Mouse (Mus musculus) retina, embryonic 14.5 days (tissue): ENCODE data around the gene Rnasel.
A peak's percentile ranks its signal among the peaks of the same experiment; 100 is the strongest.

Experiments used
- DNase-seq: peaks from one replicate; pipeline ENCODE4 v3.0.0-alpha.2; 2015; ENCODE audit warnings: low spot score

Rnasel gene

GRCm38 (mm10) chr1:153749211-153749801 is at the start of gene Rnasel:
Gene Rnasel, plus strand, starts transcription at chr1:153749426.
- DNase-seq = peak; percentile 96

- no peak for DNase-seq
Measured at GRCm38 (mm10) chr1:153700448-153701063, 48.7 kb upstream of the Rnasel start.

GRCm38 (mm10) chr1:153701461-153701860 is 47.8 kb upstream of the Rnasel start:
- no peak for DNase-seq

GRCm38 (mm10) chr1:153702166-153702852 is 46.9 kb upstream of the Rnasel start:
- DNase-seq = no peak

- DNase-seq = no peak
Measured at GRCm38 (mm10) chr1:153702853-153703410, 46.3 kb upstream of the Rnasel start.

- peak; percentile 70 for DNase-seq
Measured at GRCm38 (mm10) chr1:153703445-153703991, 45.7 kb upstream of the Rnasel start.

- DNase-seq = peak; percentile 57
Measured at GRCm38 (mm10) chr1:153704174-153704573, 45.1 kb upstream of the Rnasel start.

GRCm38 (mm10) chr1:153704996-153705395 is 44.2 kb upstream of the Rnasel start:
- DNase-seq = peak; percentile 48

- DNase-seq = no peak
Measured at GRCm38 (mm10) chr1:153708626-153709025, 40.6 kb upstream of the Rnasel start.

- DNase-seq = no peak
Measured at GRCm38 (mm10) chr1:153709451-153709850, 39.8 kb upstream of the Rnasel start.

- no peak for DNase-seq
Measured at GRCm38 (mm10) chr1:153711544-153712262, 37.5 kb upstream of the Rnasel start.

- no peak for DNase-seq
Measured at GRCm38 (mm10) chr1:153712633-153713032, 36.6 kb upstream of the Rnasel start.

GRCm38 (mm10) chr1:153717990-153718389 is 31.2 kb upstream of the Rnasel start:
- no peak for DNase-seq

- no peak for DNase-seq
Measured at GRCm38 (mm10) chr1:153720935-153721334, 28.3 kb upstream of the Rnasel start.

- no peak for DNase-seq
Measured at GRCm38 (mm10) chr1:153721565-153722310, 27.5 kb upstream of the Rnasel start.

- no peak for DNase-seq
Measured at GRCm38 (mm10) chr1:153723426-153723825, 25.8 kb upstream of the Rnasel start.

- DNase-seq = no peak
Measured at GRCm38 (mm10) chr1:153726636-153727035, 22.6 kb upstream of the Rnasel start.

- no peak for DNase-seq
Measured at GRCm38 (mm10) chr1:153729806-153730205, 19.4 kb upstream of the Rnasel start.

- DNase-seq = no peak
Measured at GRCm38 (mm10) chr1:153730671-153731070, 18.6 kb upstream of the Rnasel start.

GRCm38 (mm10) chr1:153733181-153733580 is 16.0 kb upstream of the Rnasel start:
- peak; percentile 62 for DNase-seq

GRCm38 (mm10) chr1:153734866-153735265 is 14.4 kb upstream of the Rnasel start:
- DNase-seq = no peak
